Mouse (Mus musculus): ENCODE measurements at regions not wholly inside any gene's neighbourhood (a gene's known extent, or its start where the extent isn't known, plus 50 kb on each side); places are given as distances from the start of the nearest gene placed in this dataset.

DNA sequence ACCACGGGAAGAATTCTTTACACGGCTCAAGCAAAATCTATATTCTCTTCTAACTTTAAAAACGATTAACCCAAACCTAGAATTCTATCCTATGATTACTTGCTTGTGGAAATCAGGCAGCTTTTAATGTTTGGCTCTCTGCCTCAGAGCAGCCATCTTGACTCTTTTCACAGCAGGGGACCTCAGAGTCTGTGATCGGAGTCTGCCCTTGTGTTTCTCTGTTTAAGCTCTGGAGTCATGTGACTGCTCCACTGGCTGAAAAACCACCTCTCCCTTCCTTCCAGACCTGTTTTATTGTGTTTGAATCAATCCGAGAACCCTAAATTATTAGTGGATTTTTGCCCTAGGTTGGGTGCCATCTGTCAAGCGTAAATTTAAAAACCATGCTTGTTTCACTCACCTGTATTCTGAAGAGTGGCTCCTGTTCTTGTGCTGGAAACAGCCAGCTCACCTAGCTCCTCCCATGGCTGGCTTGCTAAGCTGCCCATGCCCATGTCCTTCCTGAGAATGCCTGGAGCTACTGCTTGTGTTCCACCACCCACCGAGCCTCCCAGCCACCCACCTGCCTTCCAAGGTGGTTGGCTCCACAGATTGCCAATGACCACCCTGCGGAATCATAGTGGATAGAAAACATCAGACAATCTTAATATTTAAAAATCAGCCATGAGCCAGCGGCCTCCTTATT is 62.6 kb downstream of the Perp start:
- no peak for ATAC-seq (replicated peaks; ENCODE audit: low read depth, poor library complexity, severe bottlenecking)

DNA sequence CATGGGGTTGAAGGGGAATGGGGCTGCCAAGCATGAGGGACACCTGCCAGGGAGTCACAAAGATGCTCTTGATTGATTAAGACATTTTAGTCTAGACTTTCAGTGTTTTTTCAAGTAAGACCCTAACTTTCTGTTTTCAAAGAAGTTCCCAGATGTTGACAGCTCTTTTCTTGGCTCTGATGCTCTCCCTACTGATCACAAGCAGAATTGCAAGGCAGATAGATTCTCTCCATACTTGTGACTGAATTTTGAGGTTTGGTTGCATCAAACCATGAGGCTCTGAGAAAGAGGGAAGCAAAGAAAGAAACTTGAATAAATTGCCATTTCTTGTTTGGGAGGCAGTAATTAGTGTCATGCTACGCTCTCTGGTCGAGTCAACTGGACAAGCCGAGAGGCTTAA is 64.5 kb downstream of the Perp start:
- peak; percentile 45; the same call in 1 of the 2 replicates for ATAC-seq (replicated peaks; ENCODE audit: low read depth, poor library complexity, severe bottlenecking)

DNA sequence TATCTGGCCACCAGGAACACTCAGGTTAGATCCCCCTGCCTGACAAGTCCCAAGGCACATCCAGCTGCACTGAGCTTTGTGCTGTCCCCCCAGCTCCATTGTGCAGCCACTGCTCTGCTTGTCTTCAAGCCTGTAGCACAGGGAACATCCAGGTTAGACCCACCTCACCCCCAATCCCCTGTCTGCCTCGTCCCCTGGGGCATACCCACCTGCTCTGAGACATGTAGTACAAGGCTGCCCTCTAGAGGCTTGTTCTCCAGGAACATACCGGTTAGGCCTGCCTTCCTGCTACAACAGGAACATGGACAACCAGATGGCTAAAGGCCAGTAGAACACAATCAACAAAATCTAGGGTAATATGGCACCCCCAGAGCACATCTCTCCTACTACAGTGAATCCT is 66.1 kb downstream of the Perp start:
- ATAC-seq (replicated peaks; ENCODE audit: low read depth, poor library complexity, severe bottlenecking) = peak; percentile 93

DNA sequence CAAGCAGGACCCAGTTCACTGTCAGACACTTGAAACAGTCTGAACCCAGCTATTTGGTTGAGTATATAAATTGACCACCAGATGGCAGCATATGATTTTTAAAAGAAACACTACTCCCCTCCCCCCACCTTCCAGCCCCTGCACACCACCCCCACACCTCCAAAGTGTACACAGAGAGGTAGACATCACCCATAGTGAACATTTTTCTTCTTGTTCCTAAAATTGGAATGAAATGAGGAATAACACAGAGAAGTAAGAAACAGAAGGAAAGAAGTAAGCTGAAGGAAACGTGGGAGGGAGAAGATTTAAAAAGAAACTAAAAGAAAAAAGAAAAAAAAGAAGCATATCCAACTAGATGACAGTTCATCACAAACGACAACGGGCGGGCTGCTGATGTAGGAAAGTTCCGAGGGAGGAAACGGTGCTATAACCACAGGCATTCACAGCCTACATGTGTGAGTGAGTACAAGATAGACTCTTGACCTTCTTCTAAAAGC is 72.3 kb downstream of the Perp start:
- peak; percentile 81 for ATAC-seq (replicated peaks; ENCODE audit: low read depth, poor library complexity, severe bottlenecking)

DNA sequence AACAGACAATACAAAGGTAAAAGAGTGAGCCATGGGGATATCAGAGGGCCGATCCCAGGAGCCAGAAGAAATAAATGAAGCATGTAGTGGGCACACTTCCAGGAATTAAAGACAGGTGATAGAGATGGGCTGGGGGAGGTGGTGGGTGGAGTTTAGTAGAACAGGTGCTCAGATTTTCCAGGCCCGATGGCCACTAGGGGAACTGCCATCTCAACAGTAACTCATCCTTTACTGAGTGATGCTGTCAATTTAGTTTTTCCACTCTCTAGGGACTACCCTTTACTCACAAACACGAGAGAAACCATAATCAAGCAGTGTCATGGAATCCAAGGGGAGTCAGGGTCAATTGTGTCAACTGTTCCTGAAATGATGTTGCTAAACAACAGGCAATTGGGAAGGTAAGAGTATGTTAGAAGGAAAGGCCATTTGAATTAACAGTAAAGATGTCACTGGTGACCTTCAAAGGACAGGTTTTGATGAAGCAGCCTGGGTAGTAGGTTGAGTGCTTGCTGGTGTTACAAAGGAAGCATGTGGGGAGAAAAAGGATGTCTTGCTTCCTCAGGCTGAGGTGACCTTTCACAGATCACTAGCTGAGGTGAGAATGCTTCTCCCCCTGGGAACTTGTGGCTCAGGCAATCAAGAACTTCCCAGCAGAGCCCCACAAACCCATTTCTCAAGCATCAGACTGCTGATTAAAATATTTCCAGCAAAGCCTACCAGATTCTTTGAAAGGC is 78.4 kb downstream of the Perp start:
- ATAC-seq (replicated peaks; ENCODE audit: low read depth, poor library complexity, severe bottlenecking) = no peak

DNA sequence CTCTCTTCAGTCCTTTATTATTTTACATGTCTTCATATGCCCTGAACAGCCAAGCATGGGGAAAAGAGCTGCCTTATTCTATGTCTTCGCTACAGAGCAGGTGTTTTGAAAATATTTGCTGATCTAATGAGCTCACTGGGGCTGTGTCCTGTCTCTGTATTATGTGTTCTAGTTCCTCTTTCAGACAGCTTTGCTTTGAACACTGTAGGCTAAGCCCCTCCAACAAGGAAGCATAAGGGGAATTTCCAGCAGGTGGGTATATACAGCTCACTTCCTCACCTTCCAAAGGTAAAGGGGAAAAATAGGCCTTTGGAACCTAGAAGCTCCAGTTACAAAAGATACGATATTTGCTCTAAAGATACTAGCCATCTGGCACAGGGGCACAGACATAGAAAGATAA is 83.0 kb downstream of the Perp start:
- ATAC-seq (replicated peaks; ENCODE audit: low read depth, poor library complexity, severe bottlenecking) = 0 out of 2 replicates have a peak, but pooled peaks have one; percentile 45

DNA sequence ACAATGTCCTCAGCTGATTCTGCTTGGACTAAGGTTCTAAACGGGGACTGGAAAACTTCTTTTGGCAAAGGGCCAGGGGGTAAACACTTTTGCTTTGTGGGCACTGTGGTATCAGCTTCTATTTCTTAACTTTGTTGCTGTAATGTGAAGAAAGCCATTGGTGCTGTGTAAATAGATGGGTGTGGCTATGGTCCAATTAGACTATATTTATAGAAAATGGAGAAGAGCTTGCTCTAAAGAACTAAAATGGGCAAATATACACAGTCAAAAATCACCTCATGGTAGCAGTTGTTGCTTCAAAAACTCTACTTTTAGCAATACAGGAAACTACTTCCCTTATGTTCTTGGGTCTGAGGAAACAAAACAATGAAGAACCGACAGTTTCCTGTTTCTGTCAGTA is 84.1 kb downstream of the Tnfaip3 start:
- ATAC-seq (replicated peaks; ENCODE audit: low read depth, poor library complexity, severe bottlenecking) = peak; percentile 63

DNA sequence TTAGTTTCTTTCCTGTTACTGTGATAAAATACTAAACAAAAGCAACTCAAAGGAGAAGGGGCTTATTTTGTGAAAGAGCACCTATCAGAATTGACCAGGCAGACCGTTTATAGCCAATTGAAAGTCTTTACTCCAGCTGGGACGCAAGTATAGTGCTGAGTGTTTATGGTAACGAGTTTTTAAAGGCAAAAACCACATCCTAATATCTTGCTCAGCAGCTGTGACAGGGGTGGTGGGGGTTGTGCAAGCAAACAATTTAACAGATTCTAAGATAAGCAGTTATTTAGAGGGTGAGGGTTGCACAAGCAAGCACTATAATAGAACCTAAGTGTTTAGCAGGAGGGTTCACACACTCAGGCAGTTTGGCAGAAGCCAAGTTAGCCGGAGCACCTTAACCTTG is 74.0 kb downstream of the Tnfaip3 start:
- peak; percentile 72 for ATAC-seq (replicated peaks; ENCODE audit: low read depth, poor library complexity, severe bottlenecking)

DNA sequence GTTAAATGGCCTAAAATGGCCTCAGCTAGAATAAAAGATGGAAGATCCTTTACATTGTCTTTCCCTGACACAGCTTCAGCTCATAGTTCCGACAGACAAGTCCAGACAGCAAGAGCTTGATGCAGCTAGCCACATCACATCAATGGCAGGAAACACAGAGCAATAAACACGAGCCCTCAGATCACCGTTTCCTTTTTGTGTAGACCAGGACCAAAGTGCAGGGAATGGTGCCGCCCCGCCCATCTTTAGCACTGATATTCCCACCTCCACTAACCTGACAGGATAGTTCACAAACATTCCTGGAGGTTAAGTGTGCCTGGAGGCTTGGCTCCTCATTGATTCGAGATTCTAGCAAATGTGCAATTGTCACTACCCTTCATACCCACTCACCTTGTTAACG is 73.5 kb downstream of the Tnfaip3 start:
- peak; percentile 10; the same call in 1 of the 2 replicates for ATAC-seq (replicated peaks; ENCODE audit: low read depth, poor library complexity, severe bottlenecking)

DNA sequence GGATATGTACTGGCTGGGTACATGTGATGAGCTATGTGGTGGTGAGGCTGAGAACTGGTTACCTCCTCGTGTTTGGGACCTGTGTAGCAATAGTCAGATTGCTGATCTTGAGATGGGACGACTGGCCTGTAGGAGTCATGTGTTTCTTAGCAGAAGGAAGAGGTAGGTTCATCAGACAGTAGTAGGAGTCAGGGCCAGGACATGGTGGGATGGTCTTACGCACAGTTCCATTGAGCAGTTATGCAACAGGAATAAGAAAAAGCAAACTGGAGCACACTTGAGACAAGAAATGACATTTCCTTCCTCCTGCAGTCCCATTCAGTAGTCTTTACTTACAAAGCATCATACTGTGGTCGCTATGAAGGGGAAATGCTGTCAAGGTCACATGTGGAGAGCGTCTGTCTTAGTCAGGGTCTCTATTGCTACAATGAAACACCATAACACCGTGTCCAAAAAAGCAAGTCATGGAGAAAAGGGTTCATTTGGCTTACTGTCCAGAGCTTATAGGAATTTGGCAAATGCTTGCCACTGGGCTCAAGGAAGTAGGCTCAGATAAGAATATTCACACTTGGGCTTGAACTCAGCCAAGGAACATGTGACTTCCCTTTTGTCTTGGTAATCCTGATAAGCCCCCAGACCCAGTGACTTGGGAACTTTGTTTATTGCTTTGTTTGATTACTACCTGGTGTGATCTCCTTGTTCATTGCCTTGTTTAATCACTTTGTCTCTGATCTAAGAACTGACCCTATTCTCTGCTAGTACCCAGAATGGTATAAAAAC is 72.0 kb downstream of the Tnfaip3 start:
- ATAC-seq (replicated peaks; ENCODE audit: low read depth, poor library complexity, severe bottlenecking) = peak; percentile 82

DNA sequence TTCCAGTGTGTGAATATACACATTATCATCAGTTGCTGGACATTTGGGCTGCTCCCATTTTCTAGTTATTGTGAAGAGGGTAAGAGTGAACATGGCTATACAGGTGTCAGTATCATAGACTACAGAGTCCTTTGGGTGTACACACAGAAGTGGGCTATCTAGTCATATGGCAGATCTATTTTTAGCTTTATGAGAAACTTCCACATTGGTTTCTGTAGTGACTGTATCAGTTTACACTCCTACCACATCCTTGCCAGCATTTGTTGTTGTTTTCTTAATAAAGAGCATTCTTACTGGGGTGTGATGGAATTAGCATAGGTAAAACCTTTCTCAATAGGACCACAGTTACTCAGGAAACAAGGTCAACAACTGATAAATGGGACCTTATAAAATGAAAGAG is 68.7 kb downstream of the Tnfaip3 start:
- ATAC-seq (replicated peaks; ENCODE audit: low read depth, poor library complexity, severe bottlenecking) = no peak
